Mouse (Mus musculus) thymus, adult 2 months (tissue): ENCODE results near the gene Slc52a3. TPM values are rescaled to one million over a fixed set of nuclear protein-coding genes. Genes with fewer than 3 reads are reported as not detected.

Experiments used
- DNase-seq: peaks from one replicate; pipeline ENCODE4 v3.0.0; 2021
- H3K27ac ChIP-seq: fragments of 200-500 bp; 2 replicates; pipeline ENCODE4 v1.5.1; 2012; ENCODE audit warnings: low read length, control low read depth; ENCODE audit not compliant: control insufficient read depth, insufficient read depth
- H3K27me3 ChIP-seq: fragments of 200-500 bp; 2 replicates; pipeline ENCODE4 v1.6.1; 2012; ENCODE audit warnings: mild to moderate bottlenecking, low read length, moderate library complexity, mixed read lengths; ENCODE audit not compliant: control insufficient read depth, insufficient read depth
- H3K36me3 ChIP-seq: fragments of 200-500 bp; 2 replicates; pipeline ENCODE4 v1.6.1; 2012; ENCODE audit warnings: mild to moderate bottlenecking, low read length, moderate library complexity; ENCODE audit not compliant: control insufficient read depth, insufficient read depth
- H3K4me1 ChIP-seq: fragments of 200-500 bp; replicated peaks from 2 replicates; pipeline ENCODE4 v1.6.1; 2012; ENCODE audit warnings: low read length; ENCODE audit not compliant: control insufficient read depth, insufficient read depth
- H3K4me3 ChIP-seq: fragments of 200-500 bp; 2 replicates; pipeline ENCODE4 v1.5.1; 2012; ENCODE audit warnings: mild to moderate bottlenecking, low read length, control low read depth, moderate library complexity; ENCODE audit not compliant: control insufficient read depth, insufficient read depth
- CTCF ChIP-seq: fragments of 200-500 bp; IDR thresholded peaks from 2 replicates; pipeline ENCODE4 v1.5.1; 2012; ENCODE audit warnings: mild to moderate bottlenecking, control low read depth, low read length, moderate library complexity, borderline replicate concordance; ENCODE audit not compliant: control insufficient read depth, poor library complexity, insufficient read depth; ENCODE audit errors: extremely low read depth
- POLR2A ChIP-seq: fragments of 200-500 bp; IDR thresholded peaks from 2 replicates; pipeline ENCODE4 v1.6.1; 2012; ENCODE audit warnings: mild to moderate bottlenecking, low read length, control low read depth, moderate library complexity; ENCODE audit not compliant: control insufficient read depth, poor library complexity, insufficient read depth; ENCODE audit errors: extremely low read depth
- WGBS: fragments of 180-500 bp; shearing (Covaris S2); methylation state at CpG from one replicate; pipeline ENCODE4 v1.1.7; 2018; 5-methylcytosine and 5-hydroxymethylcytosine counted together
- polyA plus RNA-seq: library from polyadenylated mRNA; depleted of rRNA; stranded (reverse); fragments of >200 nt; gene quantifications from 2 replicates; pipeline ENCODE4 v1.2.3, GENCODE M21; 2012; rRNA removed

Slc52a3 gene
- polyA plus RNA-seq = 3.7 and 4.6 TPM in 2 replicates

DNA sequence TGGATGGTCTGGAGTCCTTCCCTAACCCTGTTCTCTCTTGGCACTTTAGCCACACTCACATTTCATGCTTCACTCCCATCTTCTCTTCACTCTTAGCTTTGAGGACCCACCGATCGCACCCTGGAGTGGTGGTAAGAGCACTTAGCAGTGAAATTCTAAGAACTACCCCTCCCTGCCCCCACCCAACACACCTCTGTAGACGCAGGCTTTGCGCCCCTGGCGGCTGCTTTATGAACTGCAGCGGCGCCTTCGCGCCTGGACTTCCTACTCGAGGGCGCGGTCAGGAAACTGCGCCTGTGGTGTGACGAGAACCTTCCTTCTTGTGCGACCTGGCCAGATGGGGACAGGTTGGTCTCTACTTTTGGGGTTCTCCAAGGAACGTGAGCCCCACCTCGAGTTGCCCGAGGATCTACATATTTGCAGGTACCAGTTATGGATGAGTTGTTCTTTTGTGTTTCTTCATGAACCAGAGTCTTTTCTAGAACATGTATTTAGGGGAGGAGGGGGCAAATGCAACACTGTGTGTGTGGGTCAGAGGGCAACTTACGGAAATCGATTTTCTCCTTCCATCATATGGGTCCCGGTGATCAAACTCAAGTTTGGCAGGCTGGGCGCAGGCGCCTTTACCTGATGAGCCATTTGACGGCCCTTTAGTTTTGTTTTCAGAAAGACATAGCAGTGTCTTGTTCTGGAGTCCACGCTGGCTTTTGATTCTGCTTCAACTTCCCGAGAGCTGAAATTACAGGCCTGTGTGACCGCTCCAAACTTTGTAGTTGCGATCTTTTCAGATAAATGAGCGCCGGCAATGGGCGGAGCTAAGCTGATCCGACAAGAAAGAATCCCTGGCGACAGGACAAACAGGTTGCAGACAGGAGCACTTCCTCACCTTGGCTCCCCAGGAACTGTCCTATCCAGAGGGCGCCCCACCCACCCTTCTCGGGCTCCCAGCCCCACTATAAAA is at the start of gene Slc52a3:
Gene Slc52a3, plus strand, starts transcription at position 283 of the 961 bp plus-strand sequence.
- H3K4me1 ChIP-seq = peaks cover 11% of the 10 kb centered on the region
- peak; percentile 92 for DNase-seq
- H3K4me3 ChIP-seq = peak within 1 kb of the TSS; percentile 0; the same call in 1 of the 2 replicates
- H3K27me3 ChIP-seq = no peaks in the 10 kb centered on the region
- no peak within 1 kb of the TSS for H3K27ac ChIP-seq
- H3K36me3 ChIP-seq = no peaks in the 10 kb centered on the region
- TF ChIP-seq POLR2A (no peak), CTCF (peak; percentile 99)
- WGBS = 15% methylated on average over 35 of the region's 35 CpGs

DNA sequence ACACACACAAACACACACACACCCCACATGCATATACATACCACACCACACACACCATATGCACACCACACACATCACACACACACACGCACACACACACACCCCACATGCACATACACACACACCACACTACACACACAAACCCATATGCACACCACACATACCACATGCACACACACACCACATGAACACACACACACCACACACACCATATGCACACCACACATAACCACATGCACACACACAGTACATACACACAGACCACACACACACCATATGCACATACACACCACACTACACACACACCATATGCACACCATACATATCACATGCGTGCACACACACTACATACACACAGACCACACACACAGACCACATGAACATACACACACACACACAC is 48.7 kb upstream of the Slc52a3 start:
- Histone ChIP-seq H3K4me3 (no peak overlapping the region), H3K27ac (no peak overlapping the region), H3K4me1 (peaks cover 20% of the 10 kb centered on the region), H3K27me3 (no peaks in the 10 kb centered on the region), H3K36me3 (no peaks in the 10 kb centered on the region)
- TF ChIP-seq CTCF (no peak), POLR2A (no peak)
- DNase-seq = no peak
- WGBS = 93% methylated on average over 2 of the region's 2 CpGs

DNA sequence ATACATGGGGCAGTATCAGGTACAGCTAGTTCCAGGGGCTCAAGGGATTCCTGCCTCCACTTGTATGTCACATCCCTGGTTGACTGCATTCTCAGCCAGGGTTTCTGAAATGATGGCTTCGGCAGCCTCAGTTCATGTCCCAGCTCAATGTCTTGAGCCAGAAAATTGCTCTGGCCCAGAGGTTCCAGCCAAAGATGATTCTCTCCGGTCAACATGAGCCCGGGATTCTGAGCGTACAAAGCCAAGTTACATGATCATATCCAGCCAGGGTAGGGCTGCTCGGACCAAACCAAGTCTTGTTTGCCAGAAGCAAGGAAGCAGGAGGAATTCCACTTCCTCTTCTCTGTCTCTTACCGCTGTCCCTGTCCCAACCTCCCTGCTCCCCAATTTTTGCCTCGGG is 48.0 kb upstream of the Slc52a3 start:
- TF ChIP-seq POLR2A = no peak
- no peak for TF ChIP-seq CTCF
- H3K27me3 ChIP-seq = no peaks in the 10 kb centered on the region
- H3K4me3 ChIP-seq = no peak overlapping the region
- DNase-seq = no peak
- H3K36me3 ChIP-seq = no peaks in the 10 kb centered on the region
- WGBS = 88% methylated on average over 7 of the region's 7 CpGs
- H3K4me1 ChIP-seq = peaks cover 17% of the 10 kb centered on the region
- H3K27ac ChIP-seq = no peak overlapping the region

DNA sequence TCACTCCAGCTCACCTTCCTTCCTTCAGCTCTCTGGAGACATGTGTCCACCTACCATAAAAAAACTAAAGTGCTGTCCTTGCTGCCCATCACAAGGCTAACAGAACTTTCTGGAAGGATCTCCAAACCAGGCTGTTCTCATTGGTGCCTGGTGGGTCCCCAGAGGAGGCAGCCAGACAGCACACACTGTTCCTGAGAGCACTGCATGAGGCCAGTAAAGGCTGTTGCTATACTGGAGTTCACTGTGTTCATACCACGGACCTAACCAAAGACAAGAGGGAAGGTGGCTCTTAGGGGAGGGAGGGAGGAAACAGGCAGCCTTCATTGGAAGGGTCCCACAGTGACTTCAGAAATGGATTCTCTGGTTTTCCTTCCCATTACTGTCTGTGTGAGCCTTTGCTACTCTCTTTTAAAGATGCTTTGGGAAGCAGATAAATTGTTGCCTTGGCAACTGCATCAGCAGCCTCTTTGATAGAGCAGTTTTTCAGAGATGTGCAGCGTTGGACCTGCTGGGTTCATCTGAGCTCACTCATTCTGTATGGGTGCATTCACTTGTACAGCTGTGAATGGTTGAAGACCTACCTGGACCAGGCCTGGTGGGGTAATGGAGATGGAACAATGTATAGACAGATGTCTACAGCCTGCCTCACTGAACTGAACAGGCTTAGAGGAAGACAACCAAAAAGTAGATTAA is 47.1 kb upstream of the Slc52a3 start:
- Histone ChIP-seq H3K36me3 (no peaks in the 10 kb centered on the region), H3K27me3 (no peaks in the 10 kb centered on the region), H3K4me1 (peaks cover 8% of the 10 kb centered on the region), H3K27ac (no peak overlapping the region), H3K4me3 (no peak overlapping the region)
- DNase-seq = no peak
- TF ChIP-seq CTCF (no peak), POLR2A (no peak)
- 79% methylated on average over 2 of the region's 2 CpGs for WGBS

DNA sequence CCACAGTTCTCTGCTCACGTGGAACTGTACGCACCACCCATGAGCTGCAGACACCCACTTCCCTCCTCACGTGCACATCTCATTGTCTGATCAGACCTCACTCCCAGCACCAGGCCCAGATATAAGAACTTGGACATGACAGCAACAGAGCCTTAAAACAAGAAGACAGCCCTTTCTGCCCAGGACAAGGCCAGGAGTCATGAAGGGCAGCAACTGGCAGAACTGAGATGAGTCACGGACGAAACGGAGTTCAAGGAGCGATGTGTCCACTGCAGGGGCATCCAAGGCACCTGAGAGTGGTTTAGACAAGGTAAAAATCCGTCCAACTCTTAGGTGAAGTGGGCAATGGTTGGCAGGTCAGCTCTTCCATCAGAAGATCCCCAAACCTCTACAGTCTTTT is 42.6 kb upstream of the Slc52a3 start:
- H3K4me1 ChIP-seq = no peaks in the 10 kb centered on the region
- no peak for TF ChIP-seq POLR2A
- WGBS = 69% methylated on average over 8 of the region's 8 CpGs
- H3K27ac ChIP-seq = no peak overlapping the region
- no peak for DNase-seq
- no peaks in the 10 kb centered on the region for H3K36me3 ChIP-seq
- no peak overlapping the region for H3K4me3 ChIP-seq
- no peaks in the 10 kb centered on the region for H3K27me3 ChIP-seq

DNA sequence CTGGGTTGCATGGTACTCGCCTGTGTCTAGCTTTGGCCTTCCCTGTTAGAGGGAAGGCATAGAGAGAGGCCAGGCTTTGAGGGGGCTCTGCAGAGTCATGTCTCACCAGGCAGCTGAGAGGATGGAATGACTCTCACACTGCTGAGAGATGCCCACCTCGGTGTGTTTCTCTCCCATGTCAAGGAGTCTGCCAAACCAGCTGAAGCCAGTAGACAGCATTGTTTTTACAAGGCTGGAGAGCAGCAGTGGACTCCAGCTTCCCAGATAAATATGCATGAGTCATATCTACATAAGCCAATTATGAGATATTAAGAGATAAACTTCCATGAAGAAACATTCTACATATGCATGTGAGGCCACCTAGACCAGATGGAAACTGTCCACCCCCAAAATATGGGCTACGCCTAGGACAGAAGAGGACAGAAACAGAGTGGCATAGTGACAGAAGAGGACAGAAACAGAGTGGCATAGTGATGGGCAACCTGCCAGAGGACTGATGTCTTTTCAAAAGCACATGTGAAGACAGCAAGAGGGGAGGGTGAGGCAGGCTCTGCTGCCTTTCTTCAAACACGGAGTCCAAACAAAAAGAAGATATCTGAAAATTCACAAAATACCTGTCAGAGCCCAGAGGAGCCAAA is 39.7 kb upstream of the Slc52a3 start:
- TF ChIP-seq CTCF = no peak
- no peak for TF ChIP-seq POLR2A
- Histone ChIP-seq H3K27me3 (no peaks in the 10 kb centered on the region), H3K27ac (no peak overlapping the region), H3K36me3 (no peaks in the 10 kb centered on the region), H3K4me3 (no peak overlapping the region), H3K4me1 (0 out of 2 replicates have a peak, but pooled peaks cover 4% of the 10 kb centered on the region)
- DNase-seq = no peak
- 93% methylated on average over 4 of the region's 4 CpGs for WGBS
